Mouse (Mus musculus) forebrain, embryonic 15.5 days (tissue): ENCODE data around the gene Cab39. TPM values are rescaled to one million over a fixed set of nuclear protein-coding genes. Genes with fewer than 3 reads are reported as not detected.

Experiments used
- ATAC-seq: fragments of 200-750 bp; cut with Nextera tagmentation; replicated peaks from 2 replicates; pipeline ENCODE4 v1.8.0; 2017; ENCODE audit warnings: mild to moderate bottlenecking, moderate TSS enrichment, moderate library complexity
- H3K27ac ChIP-seq: fragments of 300-500 bp; sonication (generic); replicated peaks from 2 replicates; pipeline ENCODE4 v1.5.1; 2015; ENCODE audit warnings: mild to moderate bottlenecking, inconsistent platforms
- H3K27me3 ChIP-seq: fragments of 300-500 bp; sonication (generic); 2 replicates; pipeline ENCODE4 v1.6.1; 2015; ENCODE audit warnings: inconsistent platforms
- H3K36me3 ChIP-seq: fragments of 300-500 bp; sonication (generic); 2 replicates; pipeline ENCODE4 v1.6.1; 2015; ENCODE audit warnings: mild to moderate bottlenecking, inconsistent platforms
- H3K4me1 ChIP-seq: fragments of 300-500 bp; sonication (generic); 2 replicates; pipeline ENCODE4 v1.6.1; 2015; ENCODE audit warnings: inconsistent platforms
- H3K4me2 ChIP-seq: fragments of 300-500 bp; sonication (generic); replicated peaks from 2 replicates; pipeline ENCODE4 v1.6.1; 2015; ENCODE audit warnings: mild to moderate bottlenecking, inconsistent platforms
- H3K4me3 ChIP-seq: fragments of 300-500 bp; sonication (generic); 2 replicates; pipeline ENCODE4 v1.5.1; 2015; ENCODE audit warnings: mild to moderate bottlenecking, inconsistent platforms
- H3K9ac ChIP-seq: fragments of 300-500 bp; sonication (generic); replicated peaks from 2 replicates; pipeline ENCODE4 v1.6.1; 2015; ENCODE audit warnings: mild to moderate bottlenecking, inconsistent platforms
- H3K9me3 ChIP-seq: fragments of 300-500 bp; sonication (generic); 2 replicates; pipeline ENCODE4 v1.6.1; 2016; ENCODE audit warnings: inconsistent platforms
- WGBS: fragments of 180-500 bp; shearing (Covaris S2); methylation state at CpG from one replicate; pipeline ENCODE4 v1.1.7; 2015; ENCODE audit warnings: mixed read lengths; 5-methylcytosine and 5-hydroxymethylcytosine counted together
- polyA plus RNA-seq: library from polyadenylated mRNA; unstranded; fragments of >200 nt; fragmentation: Nextera tagmentation; extraction: Ambion mirVana; gene quantifications from 2 replicates; pipeline ENCODE4 v1.2.1, GENCODE M21; 2015

Cab39 gene
- polyA plus RNA-seq: 49.2 and 53.2 TPM in 2 replicates

DNA sequence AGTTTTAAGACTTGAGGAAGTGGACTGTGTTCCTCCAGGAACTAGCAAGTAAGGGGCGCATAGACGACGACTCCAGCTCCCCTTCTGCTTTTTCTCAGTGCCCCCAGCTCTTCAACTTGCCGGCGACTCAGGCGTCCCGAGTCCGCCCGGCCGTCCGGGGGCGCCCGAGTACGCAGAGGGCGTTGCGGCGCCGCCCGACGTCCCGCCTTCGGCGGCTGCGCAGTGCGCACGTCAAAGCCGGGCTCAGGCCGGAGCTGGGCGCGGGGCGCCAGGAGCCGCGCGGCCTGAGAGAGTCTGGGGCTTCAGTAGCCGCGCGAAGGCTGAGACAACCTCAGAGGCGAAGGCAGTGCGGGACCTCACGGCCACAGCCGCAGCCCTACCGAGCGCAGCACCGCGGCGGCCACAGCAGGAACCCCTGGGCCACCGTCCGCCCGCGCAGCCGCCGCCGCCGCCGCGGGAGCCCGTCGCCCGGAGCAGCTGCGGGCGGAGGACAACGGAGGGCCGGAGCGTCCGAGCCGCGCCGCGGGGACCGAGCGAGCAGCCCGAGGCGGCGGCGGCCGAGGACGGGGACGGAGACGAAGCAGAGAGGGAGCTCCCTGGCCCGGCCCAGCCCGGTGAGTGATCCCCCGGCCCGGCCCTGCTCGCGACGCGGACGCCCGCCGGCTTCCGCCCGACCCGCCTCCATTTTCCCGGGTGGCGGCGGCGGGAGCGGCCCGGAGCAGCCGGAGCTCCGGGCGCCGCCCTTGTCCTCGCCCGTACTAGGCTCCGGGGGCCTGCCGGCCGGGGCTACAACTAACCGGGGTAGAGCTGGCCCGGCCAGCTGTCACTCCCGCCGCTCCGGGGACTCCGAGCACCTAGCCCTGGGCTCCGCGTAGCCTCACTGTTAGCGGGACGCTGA lies at the start of gene Cab39:
Cab39 (plus strand) TSS at position 234 of the 898 bp plus-strand sequence.
- H3K9ac ChIP-seq: peak within 1 kb of the TSS; percentile 90
- WGBS: under 1% methylated on average over 103 of the region's 118 CpGs
- no peaks in the 10 kb centered on the region for H3K27me3 ChIP-seq
- H3K4me3 ChIP-seq: peak within 1 kb of the TSS; percentile 82
- peak within 1 kb of the TSS; percentile 95 for H3K27ac ChIP-seq
- peak; percentile 96 for ATAC-seq
- 0 out of 2 replicates have a peak, but pooled peaks cover 3% of the 10 kb centered on the region for H3K36me3 ChIP-seq
- H3K4me1 ChIP-seq: peaks cover 16% of the 10 kb centered on the region
- H3K4me2 ChIP-seq: peak within 1 kb of the TSS; percentile 58
- no peaks in the 10 kb centered on the region for H3K9me3 ChIP-seq

GRCm38 (mm10) chr1:85744539-85744938 lies 48.7 kb upstream of the Cab39 start:
- WGBS: 93% methylated on average over 3 of the region's 3 CpGs
- Histone ChIP-seq H3K4me1 (no peaks in the 10 kb centered on the region), H3K9me3 (no peaks in the 10 kb centered on the region), H3K9ac (no peak overlapping the region), H3K27ac (no peak overlapping the region), H3K4me2 (no peak overlapping the region), H3K36me3 (no peaks in the 10 kb centered on the region), H3K27me3 (no peaks in the 10 kb centered on the region), H3K4me3 (no peak overlapping the region)
- ATAC-seq: no peak

- H3K4me1 ChIP-seq: no peaks in the 10 kb centered on the region
- H3K4me2 ChIP-seq: no peak overlapping the region
- no peak for ATAC-seq
- no peaks in the 10 kb centered on the region for H3K36me3 ChIP-seq
- no peaks in the 10 kb centered on the region for H3K9me3 ChIP-seq
- H3K4me3 ChIP-seq: no peak overlapping the region
- no peak overlapping the region for H3K27ac ChIP-seq
- 89% methylated on average over 5 of the region's 5 CpGs for WGBS
- H3K9ac ChIP-seq: no peak overlapping the region
- H3K27me3 ChIP-seq: no peaks in the 10 kb centered on the region
Observed at GRCm38 (mm10) chr1:85746511-85746910, 46.7 kb upstream of the Cab39 start.

GRCm38 (mm10) chr1:85749829-85750228 lies 43.4 kb upstream of the Cab39 start:
- Histone ChIP-seq H3K36me3 (no peaks in the 10 kb centered on the region), H3K4me1 (no peaks in the 10 kb centered on the region), H3K4me3 (no peak overlapping the region), H3K9ac (no peak overlapping the region), H3K9me3 (no peaks in the 10 kb centered on the region), H3K27ac (no peak overlapping the region), H3K4me2 (no peak overlapping the region), H3K27me3 (no peaks in the 10 kb centered on the region)
- WGBS: 46% methylated on average over 2 of the region's 2 CpGs
- ATAC-seq: no peak

- WGBS: 90% methylated on average over 4 of the region's 4 CpGs
- no peaks in the 10 kb centered on the region for H3K9me3 ChIP-seq
- H3K27ac ChIP-seq: no peak overlapping the region
- H3K36me3 ChIP-seq: no peaks in the 10 kb centered on the region
- H3K9ac ChIP-seq: no peak overlapping the region
- H3K4me2 ChIP-seq: no peak overlapping the region
- H3K4me1 ChIP-seq: no peaks in the 10 kb centered on the region
- no peaks in the 10 kb centered on the region for H3K27me3 ChIP-seq
- no peak overlapping the region for H3K4me3 ChIP-seq
- no peak for ATAC-seq
Observed at GRCm38 (mm10) chr1:85750650-85751049, 42.6 kb upstream of the Cab39 start.

GRCm38 (mm10) chr1:85751494-85751893 lies 41.7 kb upstream of the Cab39 start:
- Histone ChIP-seq H3K9ac (no peak overlapping the region), H3K36me3 (no peaks in the 10 kb centered on the region), H3K4me3 (no peak overlapping the region), H3K4me2 (no peak overlapping the region), H3K9me3 (no peaks in the 10 kb centered on the region), H3K27ac (no peak overlapping the region), H3K4me1 (no peaks in the 10 kb centered on the region), H3K27me3 (no peaks in the 10 kb centered on the region)
- 56% methylated on average over 6 of the region's 6 CpGs for WGBS
- peak; percentile 46; the same call in 1 of the 2 replicates for ATAC-seq

- H3K36me3 ChIP-seq: no peaks in the 10 kb centered on the region
- no peaks in the 10 kb centered on the region for H3K27me3 ChIP-seq
- ATAC-seq: no peak
- H3K4me2 ChIP-seq: no peak overlapping the region
- no peak overlapping the region for H3K9ac ChIP-seq
- H3K4me3 ChIP-seq: no peak overlapping the region
- no peaks in the 10 kb centered on the region for H3K9me3 ChIP-seq
- H3K27ac ChIP-seq: no peak overlapping the region
- WGBS: 80% methylated on average over 11 of the region's 11 CpGs
- H3K4me1 ChIP-seq: no peaks in the 10 kb centered on the region
Observed at GRCm38 (mm10) chr1:85751932-85752680, 41.1 kb upstream of the Cab39 start.

GRCm38 (mm10) chr1:85757531-85758230 lies 35.6 kb upstream of the Cab39 start:
- 0 out of 2 replicates have a peak, but pooled peaks cover 4% of the 10 kb centered on the region for H3K4me1 ChIP-seq
- H3K27me3 ChIP-seq: no peaks in the 10 kb centered on the region
- no peaks in the 10 kb centered on the region for H3K9me3 ChIP-seq
- no peaks in the 10 kb centered on the region for H3K36me3 ChIP-seq
- H3K4me2 ChIP-seq: no peak overlapping the region
- WGBS: 87% methylated on average over 6 of the region's 6 CpGs
- no peak for ATAC-seq
- H3K4me3 ChIP-seq: no peak overlapping the region
- H3K27ac ChIP-seq: no peak overlapping the region
- no peak overlapping the region for H3K9ac ChIP-seq

GRCm38 (mm10) chr1:85758231-85758968 lies 34.8 kb upstream of the Cab39 start:
- Histone ChIP-seq H3K27me3 (no peaks in the 10 kb centered on the region), H3K9ac (no peak overlapping the region), H3K4me3 (no peak overlapping the region), H3K4me2 (no peak overlapping the region), H3K4me1 (0 out of 2 replicates have a peak, but pooled peaks cover 4% of the 10 kb centered on the region), H3K27ac (no peak overlapping the region), H3K36me3 (no peaks in the 10 kb centered on the region), H3K9me3 (no peaks in the 10 kb centered on the region)
- ATAC-seq: no peak
- 22% methylated on average over 14 of the region's 14 CpGs for WGBS

- Histone ChIP-seq H3K9me3 (no peaks in the 10 kb centered on the region), H3K27me3 (no peaks in the 10 kb centered on the region), H3K36me3 (no peaks in the 10 kb centered on the region), H3K27ac (no peak overlapping the region), H3K4me2 (no peak overlapping the region), H3K4me3 (no peak overlapping the region), H3K9ac (no peak overlapping the region), H3K4me1 (0 out of 2 replicates have a peak, but pooled peaks cover 4% of the 10 kb centered on the region)
- 0% methylated on average over 1 of the region's 1 CpGs for WGBS
- no peak for ATAC-seq
Observed at GRCm38 (mm10) chr1:85758969-85759293, 34.3 kb upstream of the Cab39 start.

- no peak for ATAC-seq
- no peaks in the 10 kb centered on the region for H3K36me3 ChIP-seq
- no peak overlapping the region for H3K4me3 ChIP-seq
- 0 out of 2 replicates have a peak, but pooled peaks cover 4% of the 10 kb centered on the region for H3K4me1 ChIP-seq
- 92% methylated on average over 4 of the region's 4 CpGs for WGBS
- no peak overlapping the region for H3K9ac ChIP-seq
- H3K27ac ChIP-seq: no peak overlapping the region
- no peaks in the 10 kb centered on the region for H3K9me3 ChIP-seq
- no peaks in the 10 kb centered on the region for H3K27me3 ChIP-seq
- no peak overlapping the region for H3K4me2 ChIP-seq
Observed at GRCm38 (mm10) chr1:85761665-85762064, 31.6 kb upstream of the Cab39 start.
